Mouse (Mus musculus) MEL (cell line): ENCODE measurements around the gene Cyp2u1. TPM values are rescaled to one million over a fixed set of nuclear protein-coding genes. Genes with fewer than 3 reads are reported as not detected.

ENCODE experiments used
- DNase-seq: peaks from one replicate; pipeline ENCODE4 v3.0.0; 2011; ENCODE audit warnings: low read depth, low spot score
- H3K27ac ChIP-seq: 2 replicates; pipeline ENCODE4 v1.5.1; 2012; ENCODE audit warnings: low read depth, mild to moderate bottlenecking, control low read depth, low read length, moderate library complexity; ENCODE audit not compliant: control insufficient read depth
- H3K27me3 ChIP-seq, 2 experiments: fragments of 150-350 bp in 1 of 2; sonication (generic) in 1 of 2; 2 replicates each; pipeline ENCODE4 v1.6.1; 2012; ENCODE audit warnings: low read length in 2 of 2, mild to moderate bottlenecking in 2 of 2, improper control_type of control experiment in 1 of 2, moderate library complexity in 1 of 2; ENCODE audit not compliant: insufficient read depth in 2 of 2, control insufficient read depth in 1 of 2
- H3K36me3 ChIP-seq, 2 experiments: 2 replicates each; pipeline ENCODE4 v1.6.1; 2012 to 2014; ENCODE audit warnings: low read length in 2 of 2, improper control_type of control experiment in 1 of 2, inconsistent platforms in 1 of 2, mild to moderate bottlenecking in 1 of 2; ENCODE audit not compliant: insufficient read depth in 2 of 2, control insufficient read depth in 1 of 2
- H3K4me1 ChIP-seq, 2 experiments: fragments of 150-350 bp in 1 of 2; sonication (generic) in 1 of 2; 2 replicates each; pipeline ENCODE4 v1.6.1; 2012; ENCODE audit warnings: low read length in 2 of 2, improper control_type of control experiment in 1 of 2, mild to moderate bottlenecking in 1 of 2; ENCODE audit not compliant: insufficient read depth in 2 of 2, control insufficient read depth in 1 of 2
- H3K4me3 ChIP-seq, 2 experiments: fragments of 150-350 bp in 1 of 2; sonication (generic) in 1 of 2; 2 replicates each; pipeline ENCODE4 v1.5.1; 2012; ENCODE audit warnings: low read depth in 2 of 2, low read length in 2 of 2, mild to moderate bottlenecking in 2 of 2, moderate library complexity in 2 of 2, control low read depth in 1 of 2, improper control_type of control experiment in 1 of 2; ENCODE audit not compliant: control insufficient read depth in 1 of 2, insufficient read depth in 1 of 2
- H3K79me2 ChIP-seq: 2 replicates; pipeline ENCODE4 v1.6.1; 2012; ENCODE audit warnings: mild to moderate bottlenecking, low read length, moderate library complexity; ENCODE audit not compliant: control insufficient read depth, poor library complexity, insufficient read depth
- H3K9ac ChIP-seq: 2 replicates; pipeline ENCODE4 v1.6.1; 2012; ENCODE audit warnings: low read depth, mild to moderate bottlenecking, control low read depth, low read length, moderate library complexity; ENCODE audit not compliant: control insufficient read depth, poor library complexity, severe bottlenecking
- H3K9me3 ChIP-seq: fragments of 150-350 bp; sonication (generic); replicated peaks from 2 replicates; pipeline ENCODE4 v1.6.1; 2012; ENCODE audit warnings: mild to moderate bottlenecking, low read length, improper control_type of control experiment, moderate library complexity; ENCODE audit not compliant: insufficient read depth
- CHD2 ChIP-seq: IDR thresholded peaks from 2 replicates; pipeline ENCODE4 v1.6.1; 2011; ENCODE audit warnings: low read length, improper control_type of control experiment
- ELF1 ChIP-seq: IDR thresholded peaks from 2 replicates; pipeline ENCODE4 v1.6.1; 2014; ENCODE audit warnings: low read depth, mild to moderate bottlenecking, inconsistent platforms, low read length, improper control_type of control experiment, moderate library complexity
- EP300 ChIP-seq, 2 experiments: IDR thresholded peaks; 2 replicates each; pipeline ENCODE4 v1.6.1; 2011; ENCODE audit warnings: improper control_type of control experiment in 2 of 2, low read length in 2 of 2, low read depth in 1 of 2, mild to moderate bottlenecking in 1 of 2
- ETS1 ChIP-seq: IDR thresholded peaks from 2 replicates; pipeline ENCODE4 v1.6.1; 2012; ENCODE audit warnings: low read depth, mild to moderate bottlenecking, inconsistent platforms, low read length, improper control_type of control experiment, moderate library complexity
- GABPA ChIP-seq: IDR thresholded peaks from 2 replicates; pipeline ENCODE4 v1.6.1; 2012; ENCODE audit warnings: low read depth, mild to moderate bottlenecking, inconsistent platforms, low read length, improper control_type of control experiment, moderate library complexity
- HCFC1 ChIP-seq: IDR thresholded peaks from 2 replicates; pipeline ENCODE4 v1.6.1; 2012; ENCODE audit warnings: low read depth, mild to moderate bottlenecking, inconsistent platforms, low read length, improper control_type of control experiment, moderate library complexity
- KAT2A ChIP-seq: conservative IDR thresholded peaks from 2 replicates; pipeline ENCODE4 v1.6.1; 2012; ENCODE audit warnings: low read depth, low read length, improper control_type of control experiment, inconsistent platforms
- MAZ ChIP-seq: IDR thresholded peaks from 2 replicates; pipeline ENCODE4 v1.6.1; 2012; ENCODE audit warnings: low read depth, mild to moderate bottlenecking, inconsistent platforms, low read length, improper control_type of control experiment
- MEF2A ChIP-seq: IDR thresholded peaks from 2 replicates; pipeline ENCODE4 v1.6.1; 2014; ENCODE audit warnings: low read depth, mild to moderate bottlenecking, inconsistent platforms, low read length, improper control_type of control experiment; ENCODE audit not compliant: poor library complexity, insufficient replicate concordance, severe bottlenecking; ENCODE audit errors: extremely low read depth
- MXI1 ChIP-seq: IDR thresholded peaks from 2 replicates; pipeline ENCODE4 v1.6.1; 2011; ENCODE audit warnings: mild to moderate bottlenecking, low read depth, low read length, improper control_type of control experiment
- MYB ChIP-seq: IDR thresholded peaks from 2 replicates; pipeline ENCODE4 v1.6.1; 2011; ENCODE audit warnings: mild to moderate bottlenecking, low read depth, low read length, improper control_type of control experiment
- NELFE ChIP-seq: IDR thresholded peaks from 2 replicates; pipeline ENCODE4 v1.6.1; 2011; ENCODE audit warnings: low read depth, low read length, improper control_type of control experiment
- NRF1 ChIP-seq: IDR thresholded peaks from 2 replicates; pipeline ENCODE4 v1.6.1; 2014; ENCODE audit warnings: low read depth, mild to moderate bottlenecking, inconsistent platforms, low read length, improper control_type of control experiment, moderate library complexity; ENCODE audit not compliant: poor library complexity, insufficient read depth, severe bottlenecking
- POLR2A ChIP-seq, 2 experiments: IDR thresholded peaks; 2 replicates each; pipeline ENCODE4 v1.6.1; 2011 to 2012; ENCODE audit warnings: low read length in 2 of 2, mild to moderate bottlenecking in 2 of 2, control low read depth in 1 of 2, improper control_type of control experiment in 1 of 2, low read depth in 1 of 2, moderate library complexity in 1 of 2; ENCODE audit not compliant: control insufficient read depth in 1 of 2, insufficient read depth in 1 of 2, poor library complexity in 1 of 2
- POLR2AphosphoS5 ChIP-seq: IDR thresholded peaks from 2 replicates; pipeline ENCODE4 v1.6.1; 2012; ENCODE audit warnings: low read depth, borderline replicate concordance, mild to moderate bottlenecking, inconsistent platforms, low read length, moderate library complexity, mixed read lengths
- RAD21 ChIP-seq: IDR thresholded peaks from 2 replicates; pipeline ENCODE4 v1.6.1; 2011; ENCODE audit warnings: mild to moderate bottlenecking, low read depth, low read length, improper control_type of control experiment
- SIN3A ChIP-seq: IDR thresholded peaks from 2 replicates; pipeline ENCODE4 v1.6.1; 2012; ENCODE audit warnings: low read length, improper control_type of control experiment, inconsistent platforms
- SMC3 ChIP-seq: IDR thresholded peaks from 2 replicates; pipeline ENCODE4 v1.6.1; 2011; ENCODE audit warnings: low read depth, low read length, improper control_type of control experiment
- TAL1 ChIP-seq: IDR thresholded peaks from 2 replicates; pipeline ENCODE4 v1.6.1; 2012; ENCODE audit warnings: mild to moderate bottlenecking, inconsistent platforms, low read length, moderate library complexity, mixed read lengths
- TBP ChIP-seq: IDR thresholded peaks from 2 replicates; pipeline ENCODE4 v1.8.0; 2011; ENCODE audit warnings: low read depth, low read length, improper control_type of control experiment
- UBTF ChIP-seq: IDR thresholded peaks from 2 replicates; pipeline ENCODE4 v1.6.1; 2012; ENCODE audit warnings: low read depth, mild to moderate bottlenecking, inconsistent platforms, low read length, improper control_type of control experiment, moderate library complexity, borderline replicate concordance; ENCODE audit not compliant: insufficient read depth
- USF1 ChIP-seq: IDR thresholded peaks from 2 replicates; pipeline ENCODE4 v1.6.1; 2014; ENCODE audit warnings: low read depth, mild to moderate bottlenecking, inconsistent platforms, low read length, improper control_type of control experiment, moderate library complexity
- ZC3H11A ChIP-seq: IDR thresholded peaks from 2 replicates; pipeline ENCODE4 v1.6.1; 2012; ENCODE audit warnings: low read depth, mild to moderate bottlenecking, inconsistent platforms, low read length, improper control_type of control experiment
- ZMIZ1 ChIP-seq: IDR thresholded peaks from 2 replicates; pipeline ENCODE4 v1.6.1; 2012; ENCODE audit warnings: low read depth, mild to moderate bottlenecking, inconsistent platforms, low read length, improper control_type of control experiment, moderate library complexity
- ZNF384 ChIP-seq: IDR thresholded peaks from 2 replicates; pipeline ENCODE4 v1.6.1; 2012; ENCODE audit warnings: low read depth, mild to moderate bottlenecking, inconsistent platforms, low read length, improper control_type of control experiment
- polyA plus RNA-seq, 2 experiments: library from polyadenylated mRNA; stranded (reverse) in 1 of 2; unstranded in 1 of 2; fragments of >175 nt in 1 of 2; fragments of >200 nt in 1 of 2; gene quantifications; 2 replicates each; pipeline versions ENCODE4 v1.2.1 to v1.2.4; 2012; ENCODE audit warnings: low replicate concordance in 2 of 2, low read depth in 1 of 2; ENCODE audit not compliant: insufficient read length in 2 of 2, insufficient read depth in 1 of 2, missing spikeins in 1 of 2
- total RNA-seq: library from RNA; depleted of rRNA; stranded (reverse); fragments of 300-350 nt; gene quantifications from 2 replicates; pipeline ENCODE4 v1.2.3, GENCODE M21; 2012

Gene Cyp2u1
- total and polyA plus RNA-seq, 3 experiments, result 3.6 to 4.5 TPM; not detected in 1

- no peaks in the 10 kb centered on the region for H3K79me2 ChIP-seq
- TF ChIP-seq TAL1, result no peak
- H3K9me3 ChIP-seq, result no peaks in the 10 kb centered on the region
- no peak for DNase-seq
- no peaks in the 10 kb centered on the region for H3K4me1 ChIP-seq
- H3K27ac ChIP-seq, result no peak overlapping the region
- H3K36me3 ChIP-seq, result no peaks in the 10 kb centered on the region
- H3K9ac ChIP-seq, result no peak overlapping the region
- peaks cover 0 to 2% of the 10 kb centered on the region in 2 experiments; a peak in 1 of 4 replicates for H3K27me3 ChIP-seq
- H3K4me3 ChIP-seq, result no peak overlapping the region
Observed at GRCm38 (mm10) chr3:131350539-131350938, 47.5 kb upstream of the Cyp2u1 start.

DNA sequence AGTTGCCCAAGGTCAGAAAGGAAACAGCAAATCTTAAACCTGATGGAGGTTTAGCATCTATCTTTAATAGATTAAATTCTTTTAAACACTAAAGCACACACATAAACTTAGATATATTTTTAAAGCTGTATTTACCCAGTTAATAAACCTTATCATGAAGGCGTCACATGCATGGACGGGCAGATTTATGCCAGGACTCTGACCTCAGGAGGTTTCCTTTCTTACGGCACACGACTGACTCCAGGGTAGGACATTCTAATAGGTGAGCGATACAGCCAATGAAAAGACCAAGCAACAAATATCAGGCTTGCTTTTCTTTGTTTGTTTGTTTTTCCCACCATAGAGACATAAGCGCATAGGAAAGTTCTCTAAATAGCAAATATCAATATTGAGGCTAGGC lies 46.0 kb upstream of the Cyp2u1 start:
- H3K4me1 ChIP-seq, result no peaks in the 10 kb centered on the region
- H3K27me3 ChIP-seq, result peaks cover 0 to 2% of the 10 kb centered on the region in 2 experiments; a peak in 1 of 4 replicates

GRCm38 (mm10) chr3:131348579-131348950 lies 45.5 kb upstream of the Cyp2u1 start:
- Histone ChIP-seq H3K36me3 (no peaks in the 10 kb centered on the region), H3K4me3 (no peak overlapping the region), H3K27ac (no peak overlapping the region), H3K79me2 (no peaks in the 10 kb centered on the region), H3K9ac (no peak overlapping the region), H3K4me1 (no peaks in the 10 kb centered on the region), H3K9me3 (no peaks in the 10 kb centered on the region), H3K27me3 (peaks cover 0 to 2% of the 10 kb centered on the region in 2 experiments; a peak in 1 of 4 replicates)
- no peak for DNase-seq
- TF ChIP-seq SMC3 (no peak), CHD2 (no peak), TAL1 (no peak), NELFE (no peak), ZMIZ1 (no peak), MAZ (no peak), NRF1 (no peak)
- TF ChIP-seq, all 39 proteins: peak for 0

More for the DNA sequence above, 46.0 kb upstream of the Cyp2u1 start:
- Histone ChIP-seq H3K27ac (no peak overlapping the region), H3K79me2 (no peaks in the 10 kb centered on the region), H3K36me3 (no peaks in the 10 kb centered on the region), H3K4me3 (no peak overlapping the region), H3K9me3 (no peaks in the 10 kb centered on the region), H3K9ac (no peak overlapping the region)
- DNase-seq, result no peak
- TF ChIP-seq MEF2A (no peak), MAZ (no peak), MXI1 (no peak), TAL1 (no peak), UBTF (no peak), SIN3A (no peak), RAD21 (no peak), USF1 (no peak), ETS1 (no peak), MYB (no peak), EP300 (IDR thresholded peaks at IDR 0.05; ENCODE audit: low read depth in 1 of 2, low read length in 2 of 2) (no peak), ZNF384 (no peak), KAT2A (no peak), TBP (no peak), ZC3H11A (no peak), POLR2AphosphoS5 (no peak), HCFC1 (no peak), POLR2A (IDR thresholded peaks at IDR 0.05; ENCODE audit: control insufficient read depth in 1 of 2, insufficient read depth in 1 of 2, low read depth in 1 of 2, low read length in 2 of 2, poor library complexity in 1 of 2) (no peak), GABPA (no peak), ELF1 (no peak)
